Mouse (Mus musculus) C2C12 (cell line): ENCODE data around the gene Stk39.

ENCODE experiments used
- CEBPB ChIP-seq: IDR thresholded peaks from one replicate; pipeline ENCODE4 v1.6.1; 2011; ENCODE audit warnings: low read depth, mild to moderate bottlenecking, control low read depth, moderate library complexity
- CTCF ChIP-seq: IDR thresholded peaks from one replicate; pipeline ENCODE4 v1.5.1; 2011; ENCODE audit not compliant: control insufficient read depth, insufficient read depth, insufficient read length
- FOSL1 ChIP-seq: IDR thresholded peaks from one replicate; pipeline ENCODE4 v1.8.0; 2011; ENCODE audit warnings: mild to moderate bottlenecking, low read length; ENCODE audit not compliant: poor library complexity, insufficient read depth, severe bottlenecking
- MAX ChIP-seq: IDR thresholded peaks from one replicate; pipeline ENCODE4 v1.6.1; 2011; ENCODE audit warnings: mild to moderate bottlenecking, control low read depth
- MYOD1 ChIP-seq: IDR thresholded peaks from one replicate; pipeline ENCODE4 v1.6.1; 2011; ENCODE audit warnings: low read depth; ENCODE audit not compliant: control insufficient read depth, insufficient read length
- MYOG ChIP-seq: IDR thresholded peaks from one replicate; pipeline ENCODE4 v1.6.1; 2011; ENCODE audit not compliant: control insufficient read depth, insufficient read length; ENCODE audit errors: extremely low read depth
- USF1 ChIP-seq: IDR thresholded peaks from one replicate; pipeline ENCODE4 v1.6.1; 2011; ENCODE audit warnings: low read depth, mild to moderate bottlenecking, control low read depth, moderate library complexity

GRCm38 (mm10) chr2:68364181-68364900 lies 107.7 kb downstream of the Stk39 start:
- TF ChIP-seq CTCF (peak; percentile 11), MAX (no peak), CEBPB (no peak), USF1 (no peak), MYOG (no peak), MYOD1 (no peak), FOSL1 (no peak)
